Mouse (Mus musculus) bone marrow, adult 2 months (tissue): ENCODE results near the gene Dnlz.

ENCODE experiments used
- CTCF ChIP-seq: fragments of 200-500 bp; IDR thresholded peaks from 2 replicates; pipeline ENCODE4 v1.5.1; 2011; ENCODE audit warnings: low read length, control low read depth; ENCODE audit not compliant: control insufficient read depth, insufficient read depth
- POLR2A ChIP-seq: fragments of 200-500 bp; IDR thresholded peaks from 2 replicates; pipeline ENCODE4 v1.6.1; 2011; ENCODE audit warnings: low read depth, mild to moderate bottlenecking, control low read depth, low read length, borderline replicate concordance; ENCODE audit not compliant: control insufficient read depth

- TF ChIP-seq POLR2A (no peak), CTCF (no peak)
Measured at GRCm38 (mm10) chr2:26315925-26316311, 36.0 kb downstream of the Dnlz start.
